Mouse (Mus musculus): ENCODE results near the gene 1810037I17Rik. TPM values are rescaled to one million over a fixed set of nuclear protein-coding genes. Genes with fewer than 3 reads are reported as not detected.

The 1810037I17Rik gene
- total RNA-seq (2021): 10 to 100 TPM; 59.1 to 60.4 TPM
- long read RNA-seq, experiment 1, transcript 1810037I17Rik-201 (2 exons, 1,160 nt): major isoform, 81 of 87 reads
- long read RNA-seq, experiment 1, partial matches to known transcripts: 0 of 87 reads
- long read RNA-seq, experiment 1, other reads (novel, unspliced or antisense): 6 of 87 reads
- long read RNA-seq, experiment 2, transcript 1810037I17Rik-201 (2 exons, 1,160 nt): major isoform, 51 of 51 reads
- long read RNA-seq, experiment 2, partial matches to known transcripts: 0 of 51 reads
- long read RNA-seq, experiment 2, other reads (novel, unspliced or antisense): 0 of 51 reads

GRCm38 (mm10) chr3:122924009-122924914 lies at the start of gene 1810037I17Rik:
TSS of gene 1810037I17Rik (plus strand) at chr3:122924203.
- peak; percentile 98 for DNase-seq

- no peak for DNase-seq
Observed at GRCm38 (mm10) chr3:122876870-122877269, 47.1 kb upstream of the 1810037I17Rik start.

- DNase-seq: no peak
Observed at GRCm38 (mm10) chr3:122877543-122877942, 46.5 kb upstream of the 1810037I17Rik start.

DNA sequence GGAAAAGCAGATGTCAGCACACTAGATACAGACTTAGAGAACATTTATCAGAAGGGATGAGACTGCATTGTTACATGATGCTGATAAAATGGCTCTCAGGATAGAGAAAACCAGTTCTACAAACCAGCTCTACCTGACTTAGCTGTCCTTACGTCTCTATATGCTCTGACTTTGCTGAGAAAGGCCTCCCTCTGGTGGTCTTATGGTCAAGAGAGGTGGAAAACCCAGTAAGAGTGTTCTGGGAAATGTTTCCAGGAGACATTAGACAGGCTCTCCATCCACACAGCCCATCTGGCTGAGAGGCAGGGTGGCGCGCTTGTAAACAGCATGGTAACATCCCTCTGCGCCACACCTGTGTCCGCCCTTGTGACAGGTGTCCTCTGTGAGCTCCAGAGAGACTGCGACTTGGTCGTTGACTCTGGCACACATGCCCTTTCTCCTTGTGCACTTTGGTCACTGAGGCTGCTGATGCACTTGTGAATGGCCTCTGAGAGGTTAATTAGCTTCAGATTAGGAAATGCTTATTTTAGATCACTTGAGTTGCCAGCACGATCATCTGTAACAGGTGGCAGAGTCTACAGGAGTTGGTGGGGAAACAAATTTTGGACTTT lies 45.2 kb upstream of the 1810037I17Rik start:
- no peak for DNase-seq

DNA sequence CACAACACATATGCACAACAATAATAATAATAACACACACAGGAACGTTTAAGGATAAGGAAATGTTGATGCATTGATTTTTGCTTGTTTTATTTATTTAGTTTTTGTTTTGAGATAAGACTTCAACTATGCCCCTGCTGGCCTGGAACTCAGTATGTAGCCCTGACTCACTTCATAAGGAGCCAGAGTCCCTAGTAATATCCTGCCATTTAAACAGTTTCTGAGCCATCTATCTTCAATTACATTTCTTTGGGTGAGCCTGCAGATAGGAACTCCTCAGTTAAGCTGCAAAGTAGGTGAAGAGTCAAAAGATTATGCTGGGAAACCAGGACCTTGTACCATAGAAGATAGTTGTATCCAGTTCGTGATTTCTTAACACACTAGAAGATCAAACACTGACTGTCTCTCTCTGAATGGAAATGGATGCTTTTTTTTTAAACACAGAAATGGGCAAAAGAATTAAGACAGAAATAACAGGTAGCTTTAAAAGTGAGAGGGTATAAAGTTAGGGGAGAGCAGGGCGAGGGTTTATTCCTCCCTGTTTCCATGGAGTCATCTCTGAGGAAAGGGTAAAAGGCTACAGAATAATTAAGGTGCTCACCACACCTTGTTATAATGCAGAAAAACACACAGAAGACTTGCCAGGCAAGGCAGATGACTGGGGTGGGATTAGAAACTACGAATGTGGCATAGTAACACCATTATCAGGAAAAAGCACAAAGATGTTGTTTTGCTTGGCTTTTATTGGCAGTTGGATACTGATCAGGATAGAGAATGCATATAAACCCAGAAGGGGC lies 36.3 kb upstream of the 1810037I17Rik start:
- no peak for DNase-seq

DNA sequence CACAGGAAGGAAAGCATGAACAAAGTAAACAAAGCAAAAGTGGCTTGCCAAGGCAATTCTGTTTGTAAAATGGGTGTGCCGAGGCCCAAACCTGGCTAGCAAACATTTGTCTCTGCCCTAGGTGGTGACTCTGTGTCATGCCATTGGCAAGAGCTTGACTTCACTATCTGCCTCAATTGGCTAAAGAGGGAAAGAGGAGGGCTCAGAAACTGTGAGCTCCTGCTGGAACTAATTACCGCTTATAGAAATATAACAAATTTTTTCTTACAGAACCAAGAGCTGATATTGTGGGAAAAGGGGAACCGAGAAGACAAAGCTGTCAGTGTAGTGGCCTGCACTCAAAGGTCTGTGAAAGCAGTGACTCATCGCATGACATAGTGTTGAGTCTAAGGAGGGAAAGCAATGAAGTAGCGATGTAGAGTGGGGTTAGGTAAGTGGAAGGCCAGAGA lies 35.6 kb upstream of the 1810037I17Rik start:
- no peak for DNase-seq

- DNase-seq: no peak
Observed at GRCm38 (mm10) chr3:122894772-122895171, 29.2 kb upstream of the 1810037I17Rik start, which contains the start of gene Fabp2. TSS of gene Fabp2 (plus strand) at chr3:122895072.

GRCm38 (mm10) chr3:122895189-122895731 lies 28.7 kb upstream of the 1810037I17Rik start:
- no peak for DNase-seq

DNA sequence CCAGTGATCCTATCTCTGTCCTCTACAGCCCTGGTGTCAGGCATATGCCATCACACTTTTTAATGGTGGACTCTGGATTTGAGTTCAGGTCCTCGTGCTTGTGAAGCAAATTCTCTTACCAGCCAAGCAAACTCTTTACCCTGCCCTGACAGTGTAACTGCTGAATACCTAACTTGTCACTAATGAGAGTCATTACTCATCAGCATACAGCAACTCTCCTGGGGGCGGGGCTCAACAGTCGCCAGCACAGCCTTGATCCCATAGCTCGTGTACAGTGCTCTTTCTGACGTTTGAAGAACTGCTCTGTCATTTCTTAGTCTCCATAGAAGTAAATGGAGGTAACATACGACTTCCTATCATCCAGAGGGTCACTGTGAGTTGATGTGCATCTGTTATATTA lies 25.7 kb upstream of the 1810037I17Rik start:
- no peak for DNase-seq

- peak; percentile 67 for DNase-seq
Observed at GRCm38 (mm10) chr3:122903746-122904433, 20.1 kb upstream of the 1810037I17Rik start.

- DNase-seq: peak; percentile 18
Observed at GRCm38 (mm10) chr3:122907841-122908240, 16.2 kb upstream of the 1810037I17Rik start.

- DNase-seq: no peak
Observed at GRCm38 (mm10) chr3:122915493-122915892, 8.5 kb upstream of the 1810037I17Rik start.

DNA sequence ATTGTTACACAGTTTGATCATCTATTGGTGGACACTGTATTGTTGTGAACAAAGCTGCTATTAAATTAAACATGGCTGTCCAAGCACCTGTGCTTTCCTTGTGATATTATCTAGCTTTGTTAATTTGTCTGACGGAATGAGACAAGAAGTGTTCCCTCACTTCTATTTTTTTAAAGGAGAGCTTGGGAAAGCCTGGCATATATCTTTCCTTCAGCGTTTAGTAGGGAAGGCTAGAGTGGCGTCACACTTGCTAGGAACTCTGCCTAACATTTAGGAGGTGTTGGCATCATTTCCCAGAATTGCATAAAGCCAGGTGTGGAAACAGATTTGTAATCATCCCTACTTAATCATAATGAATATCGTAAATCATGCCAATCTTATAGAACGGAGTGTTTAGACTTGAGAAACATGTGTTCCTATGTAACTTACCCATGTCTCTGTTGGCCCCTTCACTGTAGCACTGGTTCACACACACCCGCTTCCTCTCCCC lies 7.8 kb upstream of the 1810037I17Rik start:
- DNase-seq: no peak

DNA sequence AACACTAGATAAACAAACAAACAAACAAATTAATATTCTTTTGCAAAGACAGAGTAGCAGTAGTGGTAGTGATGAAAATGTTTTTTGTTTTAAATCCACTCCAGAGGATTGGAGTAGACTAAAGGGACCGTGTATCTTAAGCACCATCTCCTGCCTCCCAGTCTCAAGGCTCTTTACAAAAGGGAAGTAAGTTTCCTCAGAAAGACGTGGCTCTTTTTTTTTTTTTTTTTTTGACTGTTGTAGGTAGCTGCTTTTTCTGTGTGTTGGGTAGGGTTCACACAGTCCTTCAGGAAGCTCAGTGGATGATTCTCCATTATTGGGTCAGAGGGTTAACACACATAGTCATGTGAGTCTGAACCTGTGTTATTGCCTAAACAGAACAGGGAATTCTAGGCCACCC lies 5.3 kb upstream of the 1810037I17Rik start:
- no peak for DNase-seq

- no peak for DNase-seq
Observed at GRCm38 (mm10) chr3:122919260-122919659, 4.7 kb upstream of the 1810037I17Rik start, which contains the start of gene Gm10959. TSS of gene Gm10959 (minus strand) at chr3:122919360.

DNA sequence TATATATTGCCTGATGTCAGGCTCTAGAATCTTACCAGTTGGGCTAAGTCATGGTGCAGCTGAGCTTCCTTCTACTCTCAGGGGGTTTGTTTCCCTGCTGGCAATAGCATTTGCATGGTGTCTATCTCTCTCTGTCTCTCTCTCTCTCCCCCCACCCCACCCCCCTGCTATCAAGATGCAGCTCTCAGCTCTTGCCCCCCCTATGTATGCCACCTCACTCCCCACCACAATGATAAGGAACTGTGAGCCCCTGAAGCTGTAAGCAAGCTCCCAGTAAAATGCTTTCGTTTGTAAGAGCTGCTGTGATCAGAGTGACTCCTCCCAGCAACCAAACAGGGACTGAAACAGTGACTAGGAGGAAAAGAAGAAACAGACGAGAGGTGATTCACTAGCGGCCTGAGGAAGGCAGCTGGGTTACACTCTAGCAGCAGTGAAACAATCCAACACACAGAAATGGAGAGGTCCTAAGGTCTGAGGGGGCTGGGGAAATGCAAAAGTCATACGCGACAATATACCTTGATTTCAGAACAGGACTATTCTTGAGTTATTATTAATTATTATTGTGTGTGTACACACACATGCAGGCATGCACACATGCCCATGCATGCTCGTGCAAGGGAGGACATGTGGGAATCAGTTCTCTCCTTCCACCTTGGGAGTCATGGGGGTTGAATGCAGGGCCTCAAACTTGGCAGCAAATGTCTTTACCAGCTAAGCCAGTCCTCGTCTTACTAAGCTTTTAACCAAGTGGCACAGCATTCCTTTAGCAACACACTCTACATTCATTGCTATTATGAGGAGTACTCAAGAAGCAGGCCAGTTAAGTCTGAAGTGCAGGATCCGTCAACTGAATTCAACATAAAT lies 3.2 kb upstream of the 1810037I17Rik start:
- DNase-seq: no peak

DNA sequence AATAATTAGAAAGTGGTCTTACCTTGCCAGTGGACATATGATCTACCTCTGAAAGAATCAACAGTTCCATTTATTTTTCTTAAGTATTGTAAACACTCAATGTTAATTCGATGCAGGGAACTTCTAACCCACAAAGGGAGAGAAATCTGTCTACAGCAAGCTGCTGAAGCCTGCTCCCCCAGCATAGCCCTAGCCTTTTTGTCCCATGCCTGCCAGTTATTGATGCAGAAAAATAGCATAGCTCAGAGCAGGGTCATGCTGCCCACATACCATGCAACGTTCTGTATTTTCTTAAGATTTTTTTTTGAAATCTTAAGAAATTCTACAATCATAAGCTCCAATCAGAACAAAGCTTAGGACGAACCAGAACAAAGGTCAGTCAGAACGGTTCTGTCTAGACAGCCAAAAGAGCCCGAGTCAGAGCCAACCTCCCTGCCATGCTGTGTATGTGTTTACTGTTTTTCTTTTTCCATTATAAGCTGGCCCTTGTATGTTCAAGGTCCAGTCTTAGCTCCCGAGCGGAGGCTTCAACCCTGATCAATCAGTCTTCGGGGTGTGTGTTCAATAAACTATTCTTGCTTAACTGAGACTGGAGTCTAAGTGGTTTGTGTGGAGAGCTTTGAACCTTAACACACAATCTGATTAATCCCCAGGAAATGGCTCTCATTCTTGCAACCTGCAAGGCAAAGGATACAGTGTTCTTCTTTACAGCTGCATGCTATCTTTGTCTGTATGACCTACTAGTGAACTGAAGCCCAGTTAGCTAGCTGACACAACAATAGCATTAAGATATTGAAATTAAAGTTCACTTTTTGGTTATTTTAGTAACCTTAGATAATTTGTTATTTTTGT lies 2.1 kb upstream of the 1810037I17Rik start:
- DNase-seq: peak; percentile 34

- no peak for DNase-seq
Observed at GRCm38 (mm10) chr3:122923147-122923546, 856 bp upstream of the 1810037I17Rik start.

GRCm38 (mm10) chr3:122929723-122930122 lies 5.7 kb downstream of the 1810037I17Rik start:
- DNase-seq: no peak

All from adrenal gland, postnatal 10 days (tissue).